Mouse (Mus musculus) neural tube, embryonic 13.5 days (tissue): ENCODE results near the gene Cdc20. TPM values are rescaled to one million over a fixed set of nuclear protein-coding genes. Genes with fewer than 3 reads are reported as not detected.

ENCODE experiments used
- ATAC-seq: fragments of 200-750 bp; cut with Nextera tagmentation; 2 replicates; pipeline ENCODE4 v1.8.0; 2017; ENCODE audit warnings: low read depth, mild to moderate bottlenecking, moderate TSS enrichment, moderate library complexity
- H3K27ac ChIP-seq: fragments of 300-500 bp; sonication (generic); replicated peaks from 2 replicates; pipeline ENCODE4 v1.5.1; 2015; ENCODE audit warnings: moderate library complexity, mild to moderate bottlenecking, inconsistent platforms
- H3K27me3 ChIP-seq: fragments of 300-500 bp; sonication (generic); 2 replicates; pipeline ENCODE4 v1.6.1; 2015; ENCODE audit warnings: mild to moderate bottlenecking, inconsistent platforms
- H3K36me3 ChIP-seq: fragments of 300-500 bp; sonication (generic); 2 replicates; pipeline ENCODE4 v1.6.1; 2015; ENCODE audit warnings: mild to moderate bottlenecking, inconsistent platforms
- H3K4me1 ChIP-seq: fragments of 300-500 bp; sonication (generic); replicated peaks from 2 replicates; pipeline ENCODE4 v1.6.1; 2015; ENCODE audit warnings: inconsistent platforms
- H3K4me2 ChIP-seq: fragments of 300-500 bp; sonication (generic); 2 replicates; pipeline ENCODE4 v1.6.1; 2015; ENCODE audit warnings: inconsistent platforms, mild to moderate bottlenecking, moderate library complexity
- H3K4me3 ChIP-seq: fragments of 300-500 bp; sonication (generic); 2 replicates; pipeline ENCODE4 v1.5.1; 2015; ENCODE audit warnings: mild to moderate bottlenecking, inconsistent platforms
- H3K9ac ChIP-seq: fragments of 300-500 bp; sonication (generic); 2 replicates; pipeline ENCODE4 v1.6.1; 2015; ENCODE audit warnings: moderate library complexity, mild to moderate bottlenecking, inconsistent platforms
- H3K9me3 ChIP-seq: fragments of 300-500 bp; sonication (generic); 2 replicates; pipeline ENCODE4 v1.6.1; 2016; ENCODE audit warnings: inconsistent platforms
- WGBS: fragments of 180-500 bp; shearing (Covaris S2); methylation state at CpG from one replicate; pipeline ENCODE4 v1.1.7; 2015; 5-methylcytosine and 5-hydroxymethylcytosine counted together
- polyA plus RNA-seq: library from polyadenylated mRNA; unstranded; fragments of >200 nt; fragmentation: Nextera tagmentation; extraction: Ambion mirVana; gene quantifications from 2 replicates; pipeline ENCODE4 v1.2.1, GENCODE M21; 2015

Gene Cdc20
- polyA plus RNA-seq, 1 experiment from 2014 or later, result 47.2 TPM

DNA sequence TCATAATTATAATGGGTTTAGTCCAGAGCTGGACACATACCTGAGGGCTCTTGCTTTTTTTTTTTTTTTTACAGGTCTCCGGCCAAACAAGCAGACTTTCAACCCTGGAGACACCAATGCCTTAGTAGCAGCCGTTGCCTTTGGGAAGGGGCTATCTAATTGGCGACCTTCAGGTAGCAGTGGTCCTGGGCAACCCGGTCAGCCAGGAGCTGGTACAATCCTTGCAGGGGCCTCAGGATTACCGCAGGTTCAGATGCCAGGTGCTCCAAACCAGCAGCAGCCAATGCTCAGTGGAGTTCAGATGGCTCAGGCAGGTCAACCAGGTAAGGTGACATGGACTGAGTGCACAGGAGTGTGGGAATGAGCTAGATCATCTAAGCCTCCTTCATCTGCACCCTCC is 23.6 kb downstream of the Cdc20 start:
- ATAC-seq, result no peak
- Histone ChIP-seq H3K36me3 (peaks cover 76% of the 10 kb centered on the region), H3K4me2 (no peak overlapping the region), H3K9ac (no peak overlapping the region), H3K4me3 (no peak overlapping the region), H3K27me3 (no peaks in the 10 kb centered on the region), H3K9me3 (no peaks in the 10 kb centered on the region), H3K4me1 (peaks cover 13% of the 10 kb centered on the region), H3K27ac (no peak overlapping the region)
- 94% methylated on average over 5 of the region's 5 CpGs for WGBS

DNA sequence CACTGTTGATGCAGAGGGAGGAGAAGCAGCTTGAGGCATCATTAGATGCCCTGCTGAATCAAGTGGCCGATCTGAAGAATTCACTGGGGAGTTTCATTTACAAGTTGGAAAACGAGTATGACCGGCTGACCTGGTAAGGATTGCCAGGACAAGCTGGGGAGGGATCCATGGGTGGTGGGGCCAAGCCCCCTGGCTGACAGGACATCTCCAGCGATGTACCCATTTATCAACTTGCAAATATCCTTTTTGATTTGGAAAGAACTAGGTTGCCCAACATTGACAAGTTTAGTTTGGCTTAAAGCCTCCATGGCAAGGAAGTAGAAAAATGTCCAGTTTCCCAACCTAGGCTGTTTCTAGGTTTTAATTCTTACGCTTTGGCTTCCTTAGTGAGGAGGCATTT is 26.3 kb downstream of the Cdc20 start:
- Histone ChIP-seq H3K4me2 (no peak overlapping the region), H3K4me1 (peaks cover 29% of the 10 kb centered on the region), H3K4me3 (no peak overlapping the region), H3K36me3 (peaks cover 52% of the 10 kb centered on the region), H3K27ac (no peak overlapping the region), H3K27me3 (no peaks in the 10 kb centered on the region), H3K9ac (no peak overlapping the region), H3K9me3 (no peaks in the 10 kb centered on the region)
- no peak for ATAC-seq
- 95% methylated on average over 5 of the region's 5 CpGs for WGBS

DNA sequence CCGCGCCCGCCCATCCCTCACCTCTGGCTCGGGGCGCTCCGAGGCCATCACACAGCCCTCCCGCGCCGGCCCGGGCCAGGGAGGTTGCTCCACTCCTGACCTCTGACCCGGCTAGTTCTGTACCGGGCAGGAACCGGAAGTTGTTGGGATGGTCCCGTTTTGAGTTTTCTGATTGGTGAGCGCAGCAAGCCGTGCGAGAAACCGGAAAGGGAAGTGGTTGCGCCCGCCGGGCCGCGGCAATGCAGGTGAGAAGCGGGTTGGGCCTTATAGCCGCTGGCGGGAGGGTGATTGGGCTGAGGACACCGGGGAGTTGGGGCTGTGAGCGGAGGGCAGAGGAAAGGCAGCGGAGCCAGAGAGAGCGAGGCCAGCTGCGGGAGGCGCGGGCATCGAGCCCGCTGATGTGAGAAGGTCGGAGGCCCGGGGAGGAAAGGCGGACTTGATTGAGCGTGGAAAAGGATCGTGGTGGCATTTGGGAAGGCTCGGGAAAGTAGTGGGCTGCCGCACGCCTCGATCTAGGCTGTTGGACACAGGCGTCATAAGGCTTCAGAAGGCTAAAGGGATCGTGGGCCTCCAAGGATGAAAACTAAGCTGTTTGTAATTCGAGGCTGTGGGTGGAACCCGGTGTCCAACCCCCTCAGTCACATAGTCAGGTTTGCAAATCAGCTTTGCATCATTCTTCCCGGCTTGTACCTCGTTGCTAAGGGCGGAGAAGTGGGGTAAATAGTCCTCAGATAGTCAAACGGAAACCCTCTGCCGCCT is 27.8 kb downstream of the Cdc20 start, which contains the start of the genes Szt2 and Med8:
Gene Szt2, minus strand, starts transcription at position 132 of the 759 bp plus-strand sequence.
Gene Med8, plus strand, starts transcription at position 196 of the 759 bp plus-strand sequence.
- H3K4me2 ChIP-seq, result peak within 1 kb of the TSS; percentile 95
- H3K9ac ChIP-seq, result peak within 1 kb of the TSS; percentile 93
- ATAC-seq, result peak; percentile 93
- H3K9me3 ChIP-seq, result no peaks in the 10 kb centered on the region
- H3K4me1 ChIP-seq, result peaks cover 29% of the 10 kb centered on the region
- H3K27ac ChIP-seq, result peak within 1 kb of the TSS; percentile 65
- no peaks in the 10 kb centered on the region for H3K27me3 ChIP-seq
- H3K4me3 ChIP-seq, result peak within 1 kb of the TSS; percentile 91
- WGBS, result under 1% methylated on average over 53 of the region's 53 CpGs
- peaks cover 49% of the 10 kb centered on the region for H3K36me3 ChIP-seq

DNA sequence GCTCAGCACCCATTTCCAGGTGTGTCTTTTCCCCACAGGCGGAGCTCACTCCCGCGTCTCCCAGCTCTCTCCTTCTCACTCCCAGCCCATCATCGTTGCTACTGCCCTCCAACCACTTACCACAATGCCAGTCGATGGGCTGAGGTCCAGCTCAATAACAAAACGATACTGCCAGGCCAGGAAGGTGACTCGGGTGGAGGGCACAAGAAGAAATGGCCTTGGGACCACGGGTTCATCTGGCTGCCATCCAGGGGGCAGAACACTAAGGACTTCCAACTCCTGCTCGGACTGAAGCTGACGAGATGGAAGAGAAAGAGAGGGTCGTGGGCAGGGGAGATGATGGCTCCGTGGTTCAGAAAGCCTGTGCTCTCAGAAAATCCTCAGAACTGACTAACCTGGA is 34.5 kb downstream of the Cdc20 start:
- no peak overlapping the region for H3K4me2 ChIP-seq
- no peaks in the 10 kb centered on the region for H3K27me3 ChIP-seq
- 95% methylated on average over 12 of the region's 12 CpGs for WGBS
- no peak for ATAC-seq
- peaks cover 7% of the 10 kb centered on the region for H3K4me1 ChIP-seq
- H3K4me3 ChIP-seq, result no peak overlapping the region
- H3K36me3 ChIP-seq, result peaks cover 73% of the 10 kb centered on the region
- H3K9ac ChIP-seq, result no peak overlapping the region
- no peaks in the 10 kb centered on the region for H3K9me3 ChIP-seq
- H3K27ac ChIP-seq, result no peak overlapping the region

DNA sequence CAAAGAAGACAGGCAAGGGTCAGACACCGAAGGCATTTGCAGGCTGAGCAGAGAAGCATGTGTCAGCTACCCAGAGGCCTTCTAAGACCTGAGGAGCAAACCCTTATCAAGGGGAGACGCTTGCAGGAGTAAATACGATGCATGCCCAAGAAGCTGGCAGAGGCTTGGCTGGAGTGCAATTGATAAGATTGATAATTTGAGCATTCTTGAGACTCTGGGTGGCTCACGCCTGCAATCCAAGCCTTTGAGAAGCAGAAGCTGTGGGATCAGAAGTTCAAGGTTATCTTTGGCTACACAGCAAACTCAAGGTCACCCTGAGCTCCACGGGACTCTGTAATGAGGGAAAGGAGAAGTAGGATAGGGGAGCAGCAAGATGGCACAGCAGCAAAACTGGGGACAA is 35.2 kb downstream of the Cdc20 start:
- H3K27ac ChIP-seq, result no peak overlapping the region
- H3K36me3 ChIP-seq, result peaks cover 81% of the 10 kb centered on the region
- no peak overlapping the region for H3K9ac ChIP-seq
- H3K27me3 ChIP-seq, result no peaks in the 10 kb centered on the region
- ATAC-seq, result no peak
- H3K9me3 ChIP-seq, result no peaks in the 10 kb centered on the region
- WGBS, result 97% methylated on average over 5 of the region's 5 CpGs
- no peak overlapping the region for H3K4me3 ChIP-seq
- H3K4me2 ChIP-seq, result no peak overlapping the region
- no peaks in the 10 kb centered on the region for H3K4me1 ChIP-seq

DNA sequence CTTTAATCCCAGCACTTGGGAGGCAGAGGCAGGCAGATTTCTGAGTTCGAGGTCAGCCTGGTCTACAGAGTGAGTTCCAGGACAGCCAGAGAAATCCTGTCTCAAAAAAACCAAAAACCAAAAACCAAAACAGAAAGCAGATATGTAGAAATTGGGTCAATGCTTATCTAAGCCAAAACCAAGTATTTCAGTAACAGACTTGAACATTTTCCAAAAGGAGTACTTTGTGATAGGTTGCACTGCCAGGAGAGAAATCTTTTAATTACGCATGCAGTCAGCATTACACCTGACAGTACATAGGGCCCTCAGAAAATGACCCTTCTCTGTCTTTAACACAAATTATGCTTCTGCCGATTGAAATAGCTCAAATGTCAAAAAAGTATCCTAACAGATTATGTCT is 35.7 kb downstream of the Cdc20 start:
- 92% methylated on average over 3 of the region's 3 CpGs for WGBS
- Histone ChIP-seq H3K4me1 (no peaks in the 10 kb centered on the region), H3K36me3 (peaks cover 86% of the 10 kb centered on the region)

DNA sequence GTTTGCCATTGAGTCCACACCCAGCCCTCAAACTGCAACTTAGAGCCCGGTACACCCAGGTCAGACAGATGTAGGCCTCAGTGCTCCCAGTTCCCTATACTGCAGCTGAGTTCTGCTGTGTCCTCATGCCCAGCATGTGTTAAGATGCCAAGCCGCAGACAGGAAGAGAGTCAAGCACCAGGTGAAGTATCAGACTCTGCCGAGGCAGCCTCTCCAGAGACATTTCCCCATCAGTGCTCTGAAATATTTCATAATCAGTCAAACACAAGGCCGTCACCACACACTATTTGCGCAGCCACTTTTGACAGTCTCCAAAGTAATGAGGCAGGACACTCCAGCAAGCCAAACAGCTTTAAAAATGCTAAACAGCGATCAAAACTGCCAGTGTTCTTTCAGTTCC is 38.8 kb downstream of the Cdc20 start:
- no peak overlapping the region for H3K4me2 ChIP-seq
- H3K9ac ChIP-seq, result no peak overlapping the region
- H3K4me1 ChIP-seq, result no peaks in the 10 kb centered on the region
- H3K27ac ChIP-seq, result no peak overlapping the region
- no peaks in the 10 kb centered on the region for H3K9me3 ChIP-seq
- no peak overlapping the region for H3K4me3 ChIP-seq
- H3K36me3 ChIP-seq, result peaks cover 98% of the 10 kb centered on the region
- H3K27me3 ChIP-seq, result no peaks in the 10 kb centered on the region
- ATAC-seq, result no peak
- WGBS, result 94% methylated on average over 6 of the region's 6 CpGs

More for the DNA sequence above, 35.7 kb downstream of the Cdc20 start:
- H3K4me3 ChIP-seq, result no peak overlapping the region
- H3K4me2 ChIP-seq, result no peak overlapping the region
- H3K9me3 ChIP-seq, result no peaks in the 10 kb centered on the region
- H3K27ac ChIP-seq, result no peak overlapping the region
- no peak for ATAC-seq
- H3K9ac ChIP-seq, result no peak overlapping the region
- H3K27me3 ChIP-seq, result no peaks in the 10 kb centered on the region

DNA sequence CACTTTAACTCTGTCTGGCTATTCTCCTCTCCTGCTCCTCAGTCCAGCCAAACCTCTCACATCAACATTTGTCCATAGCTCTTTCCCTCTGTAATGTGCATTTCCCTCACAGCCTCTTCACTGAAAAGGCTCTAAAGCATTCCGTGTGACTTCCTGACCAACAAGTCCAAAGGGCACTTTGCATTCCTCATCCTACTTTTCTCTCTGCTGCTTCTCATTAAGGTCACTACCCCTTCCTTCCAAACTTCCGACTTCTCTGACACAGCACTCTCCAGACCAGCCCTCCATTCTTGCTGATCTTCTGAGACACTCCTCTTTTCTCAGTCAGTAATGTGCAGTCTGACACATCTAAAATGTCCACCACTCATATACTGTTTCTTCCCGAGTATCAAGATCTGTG is 40.7 kb downstream of the Cdc20 start:
- no peak for ATAC-seq
- no peak overlapping the region for H3K4me2 ChIP-seq
- WGBS, result 73% methylated on average over 3 of the region's 3 CpGs
- H3K27ac ChIP-seq, result no peak overlapping the region
- no peak overlapping the region for H3K9ac ChIP-seq
- H3K4me1 ChIP-seq, result no peaks in the 10 kb centered on the region
- no peak overlapping the region for H3K4me3 ChIP-seq
- no peaks in the 10 kb centered on the region for H3K27me3 ChIP-seq
- peaks cover 98% of the 10 kb centered on the region for H3K36me3 ChIP-seq
- no peaks in the 10 kb centered on the region for H3K9me3 ChIP-seq

DNA sequence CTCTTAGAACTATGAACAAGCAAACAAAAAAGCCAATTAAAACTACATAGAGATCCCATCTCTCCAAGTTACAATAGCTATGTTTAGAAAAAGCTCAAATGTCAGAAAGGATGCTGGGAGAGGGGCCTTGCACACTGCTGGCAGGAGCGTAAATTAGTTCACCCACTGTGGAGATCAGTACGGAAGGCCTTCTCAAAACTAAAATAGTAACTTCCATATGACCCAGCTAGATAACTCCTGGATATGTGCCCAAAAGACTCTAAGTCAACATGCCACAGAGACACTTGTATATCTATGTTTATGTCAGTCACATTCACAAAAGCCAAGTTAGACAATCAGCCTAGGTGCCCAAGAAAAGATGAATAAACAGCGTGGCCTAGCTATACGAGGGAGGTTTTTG is 41.9 kb downstream of the Cdc20 start:
- Histone ChIP-seq H3K4me2 (no peak overlapping the region), H3K4me3 (no peak overlapping the region), H3K4me1 (no peaks in the 10 kb centered on the region), H3K9me3 (no peaks in the 10 kb centered on the region), H3K27me3 (no peaks in the 10 kb centered on the region), H3K27ac (no peak overlapping the region), H3K36me3 (peaks cover 99% of the 10 kb centered on the region), H3K9ac (no peak overlapping the region)
- no peak for ATAC-seq
- WGBS, result 91% methylated on average over 4 of the region's 4 CpGs

DNA sequence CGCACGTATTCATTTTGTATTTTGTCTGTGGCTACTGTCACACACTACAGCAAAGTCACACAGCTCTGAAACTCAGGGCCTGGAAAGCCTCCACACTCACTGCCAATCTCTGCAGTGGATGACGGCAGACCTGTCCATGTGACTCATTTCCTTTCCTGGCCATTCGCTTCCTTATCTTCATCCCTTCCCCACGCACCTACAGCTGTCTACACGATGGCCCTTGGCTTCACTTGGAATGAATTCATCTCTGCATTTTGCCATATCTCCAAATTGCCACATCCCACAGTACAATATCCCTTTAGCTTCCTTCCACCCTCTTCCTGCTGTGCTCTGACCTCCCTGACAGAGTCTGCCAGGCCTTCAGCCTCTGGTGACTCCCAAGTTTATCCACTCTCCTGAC is 42.6 kb downstream of the Cdc20 start:
- Histone ChIP-seq H3K9ac (no peak overlapping the region), H3K4me3 (no peak overlapping the region), H3K4me1 (no peaks in the 10 kb centered on the region), H3K4me2 (no peak overlapping the region), H3K27me3 (no peaks in the 10 kb centered on the region), H3K36me3 (peaks cover 99% of the 10 kb centered on the region), H3K27ac (no peak overlapping the region), H3K9me3 (no peaks in the 10 kb centered on the region)
- WGBS, result 94% methylated on average over 6 of the region's 6 CpGs
- no peak for ATAC-seq

DNA sequence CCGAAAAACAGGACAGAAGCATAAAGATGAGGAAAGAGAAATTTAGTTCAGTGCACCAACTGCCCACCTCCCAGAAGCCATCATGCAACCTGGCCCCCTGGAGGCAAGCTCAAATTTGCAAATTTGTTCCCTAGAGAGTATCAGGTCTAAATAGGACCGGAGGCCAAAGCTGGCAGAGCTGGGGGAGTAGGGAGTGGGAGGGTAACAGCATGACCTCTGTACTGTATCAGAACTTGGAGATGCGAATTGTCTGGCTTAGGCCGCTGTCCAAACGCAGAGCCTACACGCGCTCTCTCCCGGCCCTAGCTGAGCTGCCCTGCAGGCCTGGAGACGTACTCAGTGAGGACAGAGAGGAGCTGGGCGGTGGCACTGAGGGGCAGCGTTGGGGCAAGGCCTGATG is 47.0 kb downstream of the Cdc20 start:
- peaks cover 100% of the 10 kb centered on the region for H3K36me3 ChIP-seq
- H3K27ac ChIP-seq, result no peak overlapping the region
- H3K9ac ChIP-seq, result no peak overlapping the region
- H3K4me1 ChIP-seq, result no peaks in the 10 kb centered on the region
- H3K9me3 ChIP-seq, result no peaks in the 10 kb centered on the region
- no peaks in the 10 kb centered on the region for H3K27me3 ChIP-seq
- no peak overlapping the region for H3K4me2 ChIP-seq
- ATAC-seq, result no peak
- H3K4me3 ChIP-seq, result no peak overlapping the region
- WGBS, result 94% methylated on average over 11 of the region's 11 CpGs

DNA sequence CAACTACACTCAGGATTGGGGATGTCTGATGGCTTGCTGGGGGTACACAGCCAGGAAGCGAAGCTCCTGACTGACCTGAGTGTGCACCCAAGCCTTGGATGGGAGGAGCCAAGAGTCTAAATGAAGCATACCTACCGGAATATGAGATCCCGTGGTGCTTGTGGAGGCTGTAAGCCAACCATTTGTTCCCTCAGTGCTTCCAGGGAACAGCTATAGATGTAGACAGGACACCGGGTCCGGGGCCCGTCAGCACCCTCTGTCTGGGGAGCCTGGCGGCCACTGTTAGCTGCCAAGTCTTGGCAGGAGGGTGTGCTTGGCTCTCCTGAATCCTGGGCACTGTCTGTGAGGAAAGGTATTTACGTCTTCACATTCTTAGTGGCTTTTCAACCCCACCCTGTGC is 49.8 kb downstream of the Cdc20 start:
- H3K27ac ChIP-seq, result no peak overlapping the region
- H3K4me2 ChIP-seq, result no peak overlapping the region
- no peaks in the 10 kb centered on the region for H3K9me3 ChIP-seq
- no peak overlapping the region for H3K9ac ChIP-seq
- no peak for ATAC-seq
- peaks cover 100% of the 10 kb centered on the region for H3K36me3 ChIP-seq
- WGBS, result 96% methylated on average over 8 of the region's 8 CpGs
- no peaks in the 10 kb centered on the region for H3K4me1 ChIP-seq
- H3K4me3 ChIP-seq, result no peak overlapping the region
- no peaks in the 10 kb centered on the region for H3K27me3 ChIP-seq

DNA sequence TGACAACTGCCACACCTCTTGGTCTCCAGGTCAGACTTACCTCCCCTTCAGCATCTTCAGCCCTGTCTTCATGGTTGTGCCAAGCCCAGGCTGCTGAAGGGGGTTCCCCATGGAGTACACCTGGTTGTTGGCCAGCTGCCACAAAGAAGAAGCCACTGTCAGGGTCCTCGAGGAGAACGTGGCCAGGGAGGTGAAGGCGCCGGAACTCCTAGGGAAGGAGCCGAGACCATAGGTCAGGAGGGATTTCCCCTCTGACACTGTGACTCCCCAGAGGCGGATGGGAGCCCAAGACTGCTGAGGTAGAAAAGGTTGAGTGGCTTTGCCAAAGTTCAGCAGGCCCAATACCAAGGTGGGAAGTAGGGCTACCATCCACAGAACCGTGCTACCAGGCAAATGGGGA is 53.9 kb downstream of the Cdc20 start:
- Histone ChIP-seq H3K4me1 (no peaks in the 10 kb centered on the region), H3K9me3 (no peaks in the 10 kb centered on the region), H3K4me3 (no peak overlapping the region), H3K9ac (no peak overlapping the region), H3K4me2 (no peak overlapping the region), H3K27me3 (no peaks in the 10 kb centered on the region), H3K27ac (no peak overlapping the region), H3K36me3 (peaks cover 98% of the 10 kb centered on the region)
- no peak for ATAC-seq
- 91% methylated on average over 7 of the region's 7 CpGs for WGBS
